Mouse (Mus musculus): ENCODE results near the gene Pde3b.
"Not testable (repeated sequence)": the region's sequence is repeated elsewhere in the genome, so short reads cannot be mapped to it uniquely, and the experiment has no call there.

The Pde3b gene

GRCm38 (mm10) chr7:114479779-114480178 is 64.7 kb downstream of the Pde3b start:
- no peak for DNase-seq (ENCODE audit: low spot score in 2 of 2)

GRCm38 (mm10) chr7:114480196-114480989 is 65.3 kb downstream of the Pde3b start:
- no peak for DNase-seq (ENCODE audit: low spot score in 2 of 2)

- no peak for DNase-seq (ENCODE audit: low spot score in 2 of 2)
These were observed 65.9 kb downstream of the Pde3b start for GRCm38 (mm10) chr7:114481008-114481407.

- no peak for DNase-seq (ENCODE audit: low spot score in 2 of 2)
These were observed 66.4 kb downstream of the Pde3b start for GRCm38 (mm10) chr7:114481429-114481931.

GRCm38 (mm10) chr7:114492540-114492939 is 77.5 kb downstream of the Pde3b start:
- no peak for DNase-seq (ENCODE audit: low spot score in 2 of 2)

GRCm38 (mm10) chr7:114494033-114494432 is 79.0 kb downstream of the Pde3b start:
- no peak for DNase-seq (ENCODE audit: low spot score in 2 of 2)

GRCm38 (mm10) chr7:114499293-114499692 is 84.2 kb downstream of the Pde3b start:
- DNase-seq (ENCODE audit: low spot score in 2 of 2) = no peak

GRCm38 (mm10) chr7:114508879-114509278 is 93.8 kb downstream of the Pde3b start:
- no peak for DNase-seq (ENCODE audit: low spot score in 2 of 2)

- DNase-seq (ENCODE audit: low spot score in 2 of 2) = no peak
These were observed 105.0 kb downstream of the Pde3b start for GRCm38 (mm10) chr7:114520122-114520521.

GRCm38 (mm10) chr7:114526245-114526644 is 111.2 kb downstream of the Pde3b start:
- no peak for DNase-seq (ENCODE audit: low spot score in 2 of 2)

- no peak for DNase-seq (ENCODE audit: low spot score in 2 of 2)
These were observed 121.1 kb downstream of the Pde3b start for GRCm38 (mm10) chr7:114536179-114536578.

GRCm38 (mm10) chr7:114562531-114563241 is 147.6 kb downstream of the Pde3b start, which contains the start of gene Cyp2r1:
Cyp2r1 (minus strand) TSS chr7:114562972.
- peak; percentile 80 to 88 for DNase-seq (ENCODE audit: low spot score in 2 of 2)

- not testable (repeated sequence) for DNase-seq (ENCODE audit: low spot score in 2 of 2)
These were observed 158.8 kb downstream of the Pde3b start for GRCm38 (mm10) chr7:114573866-114574265.

GRCm38 (mm10) chr7:114576931-114577330 is 161.8 kb downstream of the Pde3b start:
- DNase-seq (ENCODE audit: low spot score in 2 of 2) = no peak

- no peak for DNase-seq (ENCODE audit: low spot score in 2 of 2)
These were observed 162.6 kb downstream of the Pde3b start for GRCm38 (mm10) chr7:114577665-114578064.

- no peak for DNase-seq (ENCODE audit: low spot score in 2 of 2)
These were observed 165.3 kb downstream of the Pde3b start for GRCm38 (mm10) chr7:114580426-114580825.

- no peak for DNase-seq (ENCODE audit: low spot score in 2 of 2)
These were observed 166.1 kb downstream of the Pde3b start for GRCm38 (mm10) chr7:114581200-114581599.

GRCm38 (mm10) chr7:114582441-114582840 is 167.4 kb downstream of the Pde3b start:
- DNase-seq (ENCODE audit: low spot score in 2 of 2) = no peak

Data from spleen, postnatal 4 days (tissue).